Mouse (Mus musculus) spleen, postnatal 36 days (tissue): ENCODE results near the gene Gm11127.
"Not testable (repeated sequence)": the region's sequence is repeated elsewhere in the genome, so short reads cannot be mapped to it uniquely, and the experiment has no call there.

Source experiments
- DNase-seq, 2 experiments: peaks; one replicate each; pipeline ENCODE4 v3.0.0; 2022; ENCODE audit warnings: low spot score in 2 of 2, mixed read lengths in 1 of 2

Gene Gm11127

DNA sequence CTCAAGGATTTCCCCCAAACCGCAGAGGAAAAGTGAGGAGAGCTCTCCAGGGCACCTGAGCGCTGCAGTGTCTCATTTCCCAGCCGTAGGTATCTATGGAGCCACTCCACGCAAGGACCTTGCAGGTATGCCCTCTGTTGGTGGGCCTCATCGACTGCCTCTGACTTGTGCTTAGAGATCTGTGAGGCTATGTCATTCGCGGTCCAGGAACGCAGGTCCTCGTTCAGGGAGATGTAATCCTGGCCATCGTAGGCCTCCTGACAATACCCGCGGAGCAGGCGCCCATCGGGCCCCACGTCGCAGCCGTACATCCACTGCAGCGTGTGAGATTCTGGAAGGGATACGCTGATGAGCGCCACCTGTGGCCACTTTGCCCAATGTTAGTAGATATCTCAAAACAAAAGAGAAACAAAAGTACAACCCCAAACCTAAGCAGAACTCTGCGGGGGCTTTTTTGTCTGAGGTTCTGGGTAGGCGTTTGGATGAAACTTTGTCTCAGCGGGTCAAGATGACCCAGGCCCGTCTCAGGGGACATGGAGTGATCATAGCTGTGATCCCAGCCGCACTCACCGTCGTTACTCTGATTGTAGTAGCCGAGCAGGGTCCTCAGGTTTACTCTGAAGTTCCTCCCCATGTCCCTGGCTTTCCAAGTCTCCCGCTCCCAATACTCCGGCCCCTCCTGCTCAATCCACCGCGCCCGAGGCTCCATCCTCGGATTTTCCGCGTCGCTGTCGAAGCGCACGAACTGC is 26.4 kb downstream of the Gm11127 start:
- peak; percentile 61 to 73 for DNase-seq

DNA sequence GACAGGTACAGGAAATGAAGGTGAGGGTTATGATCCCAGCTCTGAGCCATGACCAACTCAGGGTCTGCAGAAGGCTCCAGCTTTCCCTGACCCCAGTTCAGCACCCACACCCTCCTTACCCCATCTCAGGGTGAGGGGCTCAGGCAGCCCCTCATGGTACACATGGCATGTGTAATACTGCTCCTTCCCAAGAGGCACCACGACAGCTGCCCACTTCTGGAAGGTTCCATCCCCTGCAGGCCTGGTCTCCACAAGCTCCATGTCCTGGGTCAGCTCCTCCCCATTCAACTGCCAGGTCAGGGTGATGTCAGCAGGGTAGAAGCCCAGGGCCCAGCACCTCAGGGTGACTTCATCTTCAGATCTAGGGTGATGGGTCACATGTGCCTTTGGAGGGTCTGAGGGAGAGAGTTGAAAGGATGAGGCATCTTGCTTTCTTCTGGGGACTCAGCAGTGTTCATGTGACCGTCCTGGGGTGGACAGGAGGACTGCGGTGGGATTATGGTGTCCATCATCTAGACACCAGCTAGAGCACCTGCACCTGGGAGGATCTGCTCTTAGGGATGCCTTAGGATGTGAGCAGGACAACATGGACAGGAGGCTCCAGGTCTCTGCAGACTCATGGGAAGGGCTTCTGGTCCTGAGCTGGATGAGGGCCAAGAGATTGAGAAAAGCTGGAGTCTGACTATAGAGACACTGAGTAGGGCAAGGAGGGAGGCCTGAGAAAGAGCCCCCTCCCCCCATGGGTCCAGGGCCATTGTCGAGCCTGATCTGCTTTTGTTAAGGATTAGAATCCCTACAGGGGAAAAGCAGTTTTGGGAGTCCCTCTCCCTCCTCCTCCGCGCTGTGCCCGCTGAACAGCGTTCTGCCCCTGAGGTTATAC is 27.2 kb downstream of the Gm11127 start:
- DNase-seq: not testable (repeated sequence)

DNA sequence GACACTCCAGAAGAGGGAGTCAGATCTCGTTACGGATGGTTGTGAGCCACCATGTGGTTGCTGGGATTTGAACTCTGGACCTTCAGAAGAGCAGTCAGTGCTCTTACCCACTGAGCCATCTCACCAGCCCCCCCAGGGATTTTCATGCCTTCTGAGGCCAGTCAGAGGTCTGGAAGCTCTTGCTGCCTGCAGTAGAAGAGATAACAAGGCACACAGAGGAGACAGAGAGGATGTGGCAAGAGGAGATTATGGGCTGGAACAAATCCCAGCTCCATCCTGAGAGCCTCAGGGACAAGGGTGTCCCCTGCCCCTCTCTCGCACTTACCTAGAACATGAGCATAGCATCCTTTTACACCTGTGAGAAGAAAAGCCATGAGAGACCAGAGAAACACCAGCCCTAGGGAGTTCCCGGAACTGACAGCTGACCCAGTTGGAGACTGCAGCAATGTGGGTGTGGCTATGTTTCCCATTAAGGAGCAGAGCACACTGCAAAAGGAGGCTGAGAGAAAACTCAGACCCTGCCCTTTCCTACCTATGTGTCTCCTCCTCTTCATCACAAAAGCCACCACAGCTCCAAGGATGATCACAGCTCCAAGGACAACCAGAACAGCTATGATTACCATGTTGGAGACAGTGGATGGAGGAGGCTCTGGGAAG is 28.0 kb downstream of the Gm11127 start:
- DNase-seq: peak in 1 of 2 experiments; percentile 59

DNA sequence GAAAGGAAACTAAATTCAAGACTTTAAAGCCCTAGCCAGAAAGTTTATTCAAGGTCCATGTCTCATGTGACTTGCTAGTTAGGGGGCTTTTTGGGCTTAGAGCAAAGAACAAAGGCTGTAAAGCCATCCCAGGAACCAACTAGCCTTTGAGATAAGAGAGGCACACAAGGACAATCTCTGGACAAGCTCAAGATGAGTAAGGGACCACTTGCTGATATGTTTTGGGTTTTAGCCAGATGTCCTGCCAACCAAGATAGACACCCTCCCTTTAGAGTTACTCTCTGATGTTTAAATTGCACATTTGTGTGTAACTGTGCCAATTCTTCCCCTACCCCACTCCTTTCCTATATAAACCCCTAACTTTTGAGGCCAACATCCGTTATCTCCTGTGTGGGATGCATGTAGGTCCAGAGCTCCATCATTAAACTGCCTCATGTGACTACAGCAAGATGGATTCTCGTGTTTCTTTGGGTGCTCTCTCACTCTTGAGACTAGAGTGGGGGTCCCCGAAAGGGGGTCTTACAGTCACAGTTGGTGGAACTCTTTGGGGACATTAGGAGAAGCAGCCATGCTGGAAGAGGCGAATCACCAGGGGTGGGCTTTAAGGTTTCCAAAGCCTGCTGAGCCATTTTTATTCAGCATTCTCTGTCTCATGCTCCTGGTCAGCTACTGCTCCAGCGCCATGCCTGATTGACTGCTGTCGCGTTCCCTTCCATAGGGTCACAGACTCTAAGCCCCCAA is 29.1 kb downstream of the Gm11127 start:
- no peak for DNase-seq

DNA sequence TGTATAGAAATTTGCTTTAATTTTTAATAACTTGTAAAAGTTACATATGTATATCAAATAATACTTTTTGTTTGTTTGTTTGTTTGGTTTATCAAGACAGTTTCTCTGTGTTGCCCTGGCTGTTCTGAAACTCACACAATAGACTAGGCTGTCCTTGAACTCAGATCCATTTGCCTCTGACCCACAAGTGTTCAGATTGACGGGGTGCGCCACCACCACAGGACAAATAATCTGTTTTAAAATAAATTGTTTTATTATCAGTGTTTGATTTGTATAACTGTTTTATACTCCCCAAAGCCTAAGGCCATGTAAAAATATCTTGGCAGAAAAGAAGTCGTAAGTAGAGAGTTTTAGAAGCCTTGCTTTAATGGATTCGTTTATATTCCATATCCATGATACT is 30.5 kb downstream of the Gm11127 start:
- no peak for DNase-seq

DNA sequence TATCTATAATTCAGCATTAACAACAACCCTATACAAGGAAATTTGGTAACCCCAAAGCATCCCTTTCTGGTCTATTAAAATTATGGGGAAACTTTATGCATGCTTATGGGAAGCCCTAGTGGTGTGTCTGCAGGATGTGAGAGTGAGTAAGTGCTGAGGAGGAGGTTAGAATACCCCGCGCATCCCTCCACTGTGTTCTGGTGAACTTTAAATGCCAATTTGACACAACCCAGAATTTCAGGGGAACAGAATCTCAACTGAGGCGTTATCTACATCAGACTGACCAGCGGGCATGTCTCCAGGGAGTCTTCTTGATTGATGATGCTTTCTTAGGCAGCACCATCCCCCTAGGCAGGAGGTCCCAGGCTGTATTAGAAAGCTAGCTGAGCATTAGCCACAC is 32.3 kb downstream of the Gm11127 start:
- DNase-seq: no peak

DNA sequence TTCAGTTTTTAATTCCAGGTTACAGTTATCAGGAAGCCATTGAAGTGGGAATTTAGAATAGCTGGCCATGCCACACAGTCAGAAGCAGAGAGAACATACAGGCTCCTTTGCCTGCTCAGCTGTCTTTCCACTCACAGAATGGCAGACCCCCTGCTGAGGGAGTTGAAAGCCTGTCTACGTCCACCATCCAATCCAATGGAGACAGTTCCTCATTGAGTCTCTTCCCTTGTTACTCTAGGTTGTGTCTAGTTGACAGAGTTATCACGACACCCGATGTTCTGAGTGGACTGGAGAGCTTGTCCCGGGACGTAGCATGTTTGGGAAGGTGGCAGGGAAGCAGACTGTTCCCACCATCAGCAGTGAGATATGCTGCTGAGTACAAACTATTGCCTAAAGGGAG is 33.0 kb downstream of the Gm11127 start:
- DNase-seq: no peak

DNA sequence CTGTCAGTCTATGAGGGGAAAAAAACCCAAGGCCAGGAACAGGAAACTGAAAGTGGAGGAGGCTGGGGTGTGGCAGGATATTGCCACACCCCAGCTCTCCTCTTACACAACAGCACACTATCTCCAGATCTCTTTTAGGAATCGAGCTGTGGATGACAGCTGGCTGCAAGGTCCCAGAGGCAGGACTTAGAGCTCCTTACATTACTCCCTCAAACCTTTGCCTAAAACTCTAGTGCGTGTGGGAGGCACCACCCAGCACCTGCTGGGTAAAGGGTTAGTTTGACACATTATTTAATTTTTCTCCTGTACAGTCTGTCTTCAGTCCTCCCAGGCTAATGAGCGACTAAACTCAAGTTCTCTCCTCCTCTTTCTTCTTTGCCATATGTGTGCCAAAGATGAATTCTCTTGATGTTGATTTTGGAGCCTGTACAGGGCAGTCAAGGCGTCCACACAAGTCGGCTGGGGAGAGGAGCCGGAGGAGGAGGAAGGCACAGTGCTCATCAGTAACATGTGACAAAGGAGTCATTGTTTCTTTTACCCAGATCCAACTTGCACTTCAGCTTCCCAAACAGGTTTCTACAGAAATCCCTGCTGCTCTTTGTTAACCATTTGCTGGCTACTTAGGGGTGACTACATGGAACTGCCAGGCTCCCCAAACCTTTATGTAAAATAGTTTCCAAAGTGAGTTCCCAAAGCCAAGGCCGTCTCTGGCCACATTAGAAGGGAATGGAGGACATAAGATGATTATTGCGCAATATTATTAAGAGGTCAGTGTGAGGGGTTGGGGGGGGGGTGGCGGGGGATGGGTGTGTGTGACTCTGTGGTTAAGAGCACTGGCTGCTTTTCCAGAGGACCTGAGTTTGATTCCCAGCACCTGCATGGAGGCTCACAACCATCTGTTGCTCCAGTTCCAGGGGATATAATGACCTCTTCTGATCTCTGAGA is 34.2 kb downstream of the Gm11127 start:
- DNase-seq: peak; percentile 60 to 71

DNA sequence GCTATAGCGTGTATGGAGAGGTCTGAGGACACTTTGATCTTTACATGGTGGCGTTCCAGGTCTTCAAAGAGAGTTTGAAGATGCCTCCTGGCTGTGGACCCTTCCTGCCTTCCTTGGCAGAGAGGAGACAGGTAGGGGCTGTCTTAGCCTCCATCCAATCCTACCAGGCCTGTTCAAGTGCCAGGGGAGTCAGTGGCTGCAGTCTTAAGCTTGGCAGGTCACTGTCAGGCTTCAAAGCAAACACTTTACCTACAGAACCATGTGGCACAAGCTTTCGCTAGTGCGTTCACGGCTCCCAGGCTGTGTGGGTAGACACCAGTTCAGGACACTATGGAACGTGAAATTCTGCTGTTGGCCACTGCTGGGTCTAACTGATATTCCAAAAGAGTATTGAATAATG is 35.2 kb downstream of the Gm11127 start:
- no peak for DNase-seq

DNA sequence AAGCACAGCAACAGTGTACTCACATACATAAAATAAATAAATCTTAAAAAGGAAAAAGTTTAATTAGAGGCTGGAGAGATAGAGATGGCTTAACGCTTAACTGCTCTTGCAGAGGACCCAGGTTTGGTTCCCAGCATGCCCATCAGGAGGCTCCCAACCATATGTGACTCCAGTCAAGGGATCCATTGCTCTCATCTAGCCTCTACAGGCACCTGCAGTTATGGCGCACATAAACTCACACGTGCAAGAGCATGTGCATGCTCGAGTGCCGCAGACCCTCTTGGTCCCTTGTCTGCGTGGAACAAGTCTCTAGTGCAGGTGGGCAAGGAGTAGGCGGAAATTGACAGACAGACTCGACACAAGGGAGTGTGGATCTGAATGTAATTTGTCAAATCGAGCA is 36.1 kb downstream of the Gm11127 start:
- DNase-seq: no peak

DNA sequence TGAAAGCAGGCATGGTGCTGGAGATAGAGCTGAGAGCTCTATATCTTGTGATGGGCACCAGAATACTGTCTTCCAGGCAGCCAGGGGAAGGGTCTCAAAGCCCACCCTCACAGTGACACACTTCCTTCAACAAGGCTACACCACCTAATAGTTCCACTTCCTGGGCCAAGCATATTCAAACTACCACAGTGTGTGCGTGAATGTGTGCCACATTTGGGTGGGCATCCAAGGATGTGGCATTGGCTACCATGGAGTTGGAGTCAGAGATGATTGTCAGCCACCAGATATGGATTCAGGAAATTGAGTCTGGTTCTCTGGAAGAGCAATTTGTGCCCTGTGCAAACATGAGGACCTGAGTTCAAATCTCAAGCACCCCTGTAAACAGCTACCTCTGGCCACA is 36.9 kb downstream of the Gm11127 start:
- no peak for DNase-seq

DNA sequence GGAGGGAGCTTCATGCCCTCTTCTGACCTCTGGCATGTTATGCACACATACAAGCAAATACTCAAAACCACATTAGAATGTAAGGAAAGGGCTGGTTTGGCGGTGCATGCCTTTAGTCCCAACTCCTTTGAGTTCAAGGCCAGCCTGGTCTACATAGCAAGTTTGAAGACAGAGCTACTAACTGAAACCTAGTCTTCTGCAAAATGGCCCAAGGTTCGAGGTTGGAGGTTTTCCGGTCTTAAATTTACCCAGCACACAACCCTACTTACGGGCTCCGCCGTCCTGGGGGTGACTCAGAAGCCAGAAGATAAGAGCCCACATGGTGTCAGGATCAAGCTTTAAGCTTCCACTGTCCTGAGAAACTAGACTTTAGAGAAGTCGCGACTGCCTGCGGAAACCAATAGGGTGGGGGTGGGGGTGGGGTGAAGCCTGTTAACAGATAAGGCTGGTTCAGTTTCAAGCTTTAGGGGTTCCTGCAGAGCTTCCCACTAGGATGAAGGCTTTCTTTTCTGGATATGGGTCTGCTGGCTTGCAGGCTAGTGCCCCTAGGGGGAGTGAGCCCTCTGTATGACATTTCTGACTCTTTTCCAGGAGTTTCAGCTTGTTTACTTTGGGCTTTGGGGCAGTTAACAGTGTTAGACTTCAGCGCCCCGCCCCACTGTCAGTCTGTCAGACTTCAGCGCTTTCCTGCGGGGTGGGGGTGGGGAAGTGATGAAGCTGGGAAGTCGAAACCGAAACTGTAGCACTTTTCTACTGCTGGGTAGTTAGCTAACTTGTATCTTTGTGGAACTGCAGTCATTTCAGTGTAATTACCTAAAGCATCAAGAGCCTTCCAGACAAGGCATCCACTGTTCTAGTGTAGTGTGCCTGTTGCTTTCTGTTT is 37.7 kb downstream of the Gm11127 start, which contains the start of gene H2-T24:
H2-T24 (minus strand) TSS at position 370 of the 883 bp plus-strand sequence.
- DNase-seq: peak; percentile 86 to 89

DNA sequence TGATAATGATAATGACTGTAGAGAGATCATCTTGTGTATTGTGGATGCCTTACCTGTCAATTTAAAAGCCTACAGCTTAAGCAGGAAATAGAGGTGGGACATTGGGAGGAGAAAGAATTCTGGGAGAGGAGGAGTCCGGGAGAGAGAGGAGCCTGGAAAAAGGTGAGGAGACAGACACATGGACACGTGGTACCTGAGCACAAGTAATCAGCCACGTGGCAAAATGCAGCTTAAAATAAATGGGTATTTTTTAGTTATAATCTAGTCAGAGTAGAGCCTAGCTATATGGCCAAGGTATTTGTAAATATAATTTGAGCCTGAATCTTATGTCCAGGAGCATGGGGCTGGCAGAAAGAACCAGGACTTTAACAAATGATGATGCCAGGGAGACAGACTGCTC is 38.7 kb downstream of the Gm11127 start:
- no peak for DNase-seq

DNA sequence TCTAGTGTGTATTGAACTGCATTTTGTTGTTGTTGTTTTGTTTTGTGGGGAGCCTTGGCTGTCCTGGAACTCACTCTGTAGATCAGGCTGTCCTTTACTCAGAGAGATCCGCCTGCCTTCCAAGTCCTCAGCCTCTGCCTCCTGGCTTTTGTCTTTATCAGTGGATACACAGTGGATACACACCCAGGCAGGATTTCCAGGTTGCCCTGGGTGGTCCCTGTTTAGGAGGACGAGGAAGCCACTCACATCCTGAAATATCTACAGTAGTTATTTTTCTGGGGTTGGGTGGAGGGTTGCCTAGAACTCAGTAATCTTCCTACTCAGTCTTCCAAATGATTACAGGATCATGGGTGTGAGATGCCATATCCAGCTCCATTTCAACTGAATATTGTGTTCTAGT is 39.2 kb downstream of the Gm11127 start:
- DNase-seq: no peak

DNA sequence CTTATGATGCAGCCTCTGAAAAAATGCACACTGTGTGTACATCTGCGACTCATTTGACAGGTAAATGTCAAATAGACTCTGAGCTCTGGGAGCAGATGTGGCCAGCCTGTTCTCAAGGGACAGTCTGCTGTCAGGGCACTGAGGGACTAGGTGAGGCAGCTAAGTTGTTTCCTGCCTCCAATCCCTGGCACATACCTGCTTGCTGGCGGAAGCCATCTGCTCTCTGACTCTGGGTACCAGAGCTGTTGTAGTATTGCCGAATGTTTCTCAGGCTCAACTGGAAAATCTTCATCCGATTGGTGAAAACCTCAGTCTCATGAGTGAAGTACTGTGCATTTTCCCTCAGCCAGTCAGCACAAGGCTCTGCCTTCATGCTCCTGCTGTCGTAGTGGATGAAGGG is 41.1 kb downstream of the Gm11127 start:
- no peak for DNase-seq

DNA sequence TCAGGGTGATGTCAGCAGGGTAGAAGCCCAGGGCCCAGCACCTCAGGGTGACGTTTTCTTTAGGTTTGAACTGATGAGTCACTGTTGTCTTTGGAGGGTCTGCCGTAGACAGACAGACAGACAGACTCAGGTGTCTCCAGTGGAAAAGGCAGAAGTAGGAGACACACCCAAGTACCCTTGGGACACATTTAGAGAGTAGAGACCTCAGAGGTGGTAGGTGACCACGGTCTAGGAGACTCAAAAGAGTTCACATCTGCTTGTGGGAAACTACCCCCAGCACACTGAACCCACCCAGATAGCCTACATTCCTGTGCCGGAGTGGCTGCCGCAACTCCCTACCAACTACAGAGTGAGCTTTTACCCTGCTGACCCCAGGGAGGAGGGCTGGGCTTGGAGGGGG is 43.2 kb downstream of the Gm11127 start:
- no peak for DNase-seq
